Mouse (Mus musculus): ENCODE data around the gene Slc35d2.

DNA sequence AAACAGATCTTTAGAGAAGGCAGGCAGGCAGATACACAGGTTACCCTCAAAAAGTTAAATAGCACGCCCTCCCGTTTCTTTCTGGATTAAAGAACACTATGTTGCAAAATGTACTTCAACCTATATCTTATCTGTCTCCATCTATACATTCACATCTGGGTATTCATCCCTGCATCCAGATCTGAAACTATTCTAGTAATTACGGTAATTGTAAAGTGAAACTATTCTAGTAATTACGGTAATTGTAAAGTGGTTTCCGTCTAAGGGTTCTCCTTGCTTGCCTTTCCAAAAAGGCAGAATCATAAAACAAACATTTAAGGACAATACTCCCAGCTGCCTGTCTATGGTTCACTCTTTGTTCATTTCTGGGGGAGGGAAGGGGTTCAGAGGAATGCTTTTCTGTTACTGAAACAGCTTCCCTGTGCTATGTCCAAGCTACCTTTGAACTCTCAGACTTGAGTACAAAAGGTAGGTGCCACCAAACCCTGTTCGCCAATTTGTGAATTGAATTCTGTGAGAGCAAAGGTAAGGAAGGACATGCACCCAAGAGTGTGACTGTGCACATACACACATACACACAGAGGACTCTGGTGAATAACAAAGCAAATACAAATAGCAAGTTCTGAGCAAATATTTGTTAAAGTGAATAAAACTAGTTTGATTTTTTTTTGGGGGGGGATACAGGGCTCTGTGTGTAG is 5.5 kb downstream of the Slc35d2 start:
- TF ChIP-seq CTCF (IDR thresholded peaks at IDR 0.05; ENCODE audit: low read depth) = no peak
- no peak for TF ChIP-seq EP300 (IDR thresholded peaks at IDR 0.05; ENCODE audit: low read depth)
